Mouse (Mus musculus): ENCODE data around the gene Plod2.

Gene Plod2

DNA sequence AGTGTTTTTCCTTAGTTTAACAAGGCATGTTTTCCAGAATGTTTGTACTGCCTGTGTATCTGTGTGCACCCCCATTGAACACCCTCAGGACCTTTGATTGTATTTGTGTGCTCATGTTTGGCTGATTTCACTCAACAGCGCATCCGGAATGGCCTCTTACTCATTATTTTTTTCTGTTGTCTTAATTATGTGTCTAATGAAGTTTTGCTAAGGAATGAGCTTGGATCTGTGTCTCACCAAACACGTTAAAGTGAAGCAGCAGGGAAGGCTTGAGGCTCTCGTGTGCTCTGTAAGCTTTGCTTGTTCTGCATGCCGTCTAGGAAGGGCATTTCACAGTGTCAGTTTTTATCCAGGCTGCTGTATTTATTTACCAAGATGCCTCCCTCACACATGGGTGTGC is 59.5 kb downstream of the Plod2 start:
- DNase-seq (ENCODE audit: low spot score), result no peak

DNA sequence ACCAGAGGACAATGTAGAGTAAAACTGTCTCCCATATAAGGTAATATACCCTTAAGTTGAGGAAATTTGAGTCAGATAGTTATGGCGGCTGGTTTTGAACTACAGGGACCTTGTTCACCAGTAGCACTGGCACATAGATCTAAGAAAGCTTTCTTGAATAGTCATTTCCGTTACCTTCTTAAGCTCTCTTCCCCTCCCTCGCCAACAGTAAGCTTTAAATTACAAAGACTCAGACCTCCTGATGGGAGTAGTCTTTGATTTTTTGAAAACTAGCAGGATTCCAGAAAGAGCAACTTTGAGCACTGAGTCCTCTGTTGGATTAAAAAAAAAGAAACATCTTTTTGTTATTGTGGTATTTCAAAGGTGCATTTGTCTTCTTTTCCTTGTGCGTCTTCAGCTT is 61.5 kb downstream of the Plod2 start:
- DNase-seq (ENCODE audit: low spot score), result no peak

DNA sequence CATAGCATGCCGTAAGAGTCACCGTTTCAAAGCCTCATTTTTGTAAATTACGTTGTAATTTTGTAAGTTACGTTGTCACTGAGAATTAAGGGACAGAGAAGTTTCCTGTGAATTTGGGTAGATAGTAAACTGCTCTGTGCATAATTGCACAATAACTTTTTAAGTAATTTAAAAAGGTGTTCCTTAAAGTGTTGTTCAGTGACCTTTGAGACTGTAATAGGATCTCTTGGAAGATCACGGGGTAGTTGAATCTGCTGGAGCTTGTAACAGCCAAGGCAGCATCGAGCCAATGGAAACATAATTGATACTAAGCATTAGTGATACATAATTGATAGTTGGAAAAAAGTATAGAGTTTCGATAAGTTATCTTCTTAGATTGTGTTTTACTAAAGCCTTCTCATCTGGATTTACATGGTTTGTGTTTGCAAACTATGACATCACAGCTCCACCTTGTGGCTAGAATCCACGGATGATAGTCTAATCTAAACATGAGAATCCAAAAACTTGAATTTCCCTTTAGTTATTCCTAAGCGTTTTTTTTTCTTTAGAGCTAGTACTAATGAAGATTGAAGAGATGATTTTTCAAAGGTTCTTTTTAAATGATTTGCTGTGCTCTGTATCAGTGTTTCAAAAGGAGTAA is 68.7 kb downstream of the Plod2 start:
- DNase-seq (ENCODE audit: low spot score), result peak; percentile 39

DNA sequence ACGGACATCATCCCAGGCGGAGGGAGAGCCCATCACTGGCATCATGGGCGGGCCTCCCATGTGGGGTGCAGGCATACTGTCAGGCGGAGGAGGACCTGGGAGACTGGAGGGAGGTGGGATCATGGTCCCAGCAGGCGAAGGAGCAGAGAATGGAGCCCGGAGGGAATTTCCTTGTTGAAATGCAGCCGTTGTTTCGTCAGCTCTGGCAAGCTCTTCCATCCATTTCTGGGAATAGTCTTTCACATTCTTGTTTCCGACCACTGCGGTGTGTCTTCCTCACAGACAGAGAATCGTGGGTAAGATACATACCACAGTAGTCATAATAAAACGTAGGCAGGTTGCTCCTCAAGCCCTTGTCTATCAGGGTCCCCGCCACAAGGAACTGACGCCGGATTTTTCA is 70.6 kb downstream of the Plod2 start:
- DNase-seq (ENCODE audit: low spot score), result no peak

DNA sequence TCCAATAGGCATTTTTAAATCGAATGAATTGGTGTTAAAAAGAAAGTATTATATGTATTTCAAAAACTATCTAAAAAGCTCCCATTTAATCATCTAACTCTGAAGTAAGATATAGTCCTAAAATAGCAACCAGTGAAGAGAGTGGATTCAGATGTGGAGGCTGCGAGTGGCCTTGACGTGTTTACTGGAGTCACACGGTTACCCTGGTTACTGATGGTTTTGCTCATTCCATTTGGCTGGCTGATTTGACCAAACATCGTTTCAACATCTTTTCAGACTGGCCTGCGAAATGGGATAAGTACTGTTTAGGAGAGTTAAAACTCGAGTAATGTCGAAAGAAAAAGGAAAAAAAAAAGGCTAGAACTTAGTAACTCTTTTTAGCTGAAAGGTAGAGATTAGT is 71.2 kb downstream of the Plod2 start:
- DNase-seq (ENCODE audit: low spot score), result peak; percentile 42

DNA sequence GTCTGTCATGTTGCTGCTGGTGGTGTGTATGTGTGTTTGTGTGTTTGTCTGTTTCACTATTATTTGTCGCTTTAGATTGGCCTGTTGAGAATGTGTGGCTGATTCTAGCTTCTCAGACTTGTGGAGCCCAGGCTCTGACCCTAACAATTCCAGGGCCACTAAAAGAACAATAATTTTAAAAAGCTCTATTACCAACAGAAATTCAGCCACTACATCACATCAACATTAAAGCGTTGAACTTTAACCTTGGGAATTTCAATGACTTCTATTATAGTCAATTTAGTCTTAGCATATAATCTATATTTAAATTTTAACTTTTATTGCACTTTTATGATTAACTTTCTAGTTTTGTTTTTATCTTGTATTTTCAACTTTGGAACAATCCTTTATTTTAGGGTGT is 74.4 kb downstream of the Plod2 start:
- DNase-seq (ENCODE audit: low spot score), result no peak

DNA sequence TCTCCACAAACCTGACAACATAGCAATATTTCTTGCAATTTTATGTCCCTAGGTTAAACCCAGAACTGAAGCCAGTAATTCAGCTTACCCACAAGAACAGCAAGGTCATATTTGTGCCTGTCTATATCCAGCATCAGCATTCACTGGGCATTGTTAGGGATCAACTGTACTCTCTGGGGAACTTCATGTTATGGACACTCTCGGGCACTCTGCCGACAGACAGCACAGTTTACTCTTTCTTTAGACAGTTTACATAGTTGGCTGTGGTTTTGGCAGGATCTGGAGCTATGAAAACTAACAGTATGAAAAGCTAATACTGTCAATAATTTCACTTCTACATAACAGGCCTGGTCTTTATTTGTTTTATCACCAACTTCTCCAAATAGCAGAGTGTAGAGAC is 75.4 kb downstream of the Plod2 start:
- no peak for DNase-seq (ENCODE audit: low spot score)

DNA sequence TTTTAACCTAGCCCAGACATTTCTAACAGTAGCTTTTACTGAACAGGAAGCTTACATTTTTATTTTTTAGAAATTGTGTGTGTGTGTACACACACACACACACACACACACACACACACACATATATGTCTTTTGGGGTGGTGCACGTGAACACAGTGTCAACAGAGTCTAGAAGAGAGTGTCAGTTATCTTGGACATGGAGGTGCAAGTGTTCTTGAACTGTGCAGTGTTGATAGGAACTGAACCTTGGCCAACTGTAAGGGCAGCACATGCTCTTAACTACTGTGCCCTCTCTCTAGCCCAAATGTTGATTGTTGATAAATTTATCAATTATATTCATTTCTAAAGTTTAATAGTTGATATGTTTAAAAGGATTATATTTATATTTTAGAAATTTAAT is 78.1 kb downstream of the Plod2 start:
- DNase-seq (ENCODE audit: low spot score), result no peak

DNA sequence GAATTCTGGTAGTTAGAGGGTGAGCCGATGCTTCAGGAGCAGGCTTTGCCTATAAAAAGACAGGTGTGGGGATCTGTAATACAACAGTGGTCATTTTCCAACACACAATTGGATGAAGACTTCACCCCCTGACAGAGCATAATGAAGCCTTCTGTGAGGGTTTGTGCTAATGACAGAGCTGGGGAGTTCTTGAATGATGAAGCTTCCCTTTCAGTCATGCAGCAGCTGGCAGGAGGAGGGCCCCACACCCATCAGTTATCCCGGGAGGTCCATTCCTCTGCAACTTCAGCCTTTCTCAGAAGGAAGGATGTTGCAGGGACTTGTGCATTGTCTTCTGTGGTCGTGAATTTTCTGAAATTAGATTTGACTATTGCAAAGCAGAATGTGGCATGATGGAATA is 79.2 kb downstream of the Plod2 start:
- no peak for DNase-seq (ENCODE audit: low spot score)

DNA sequence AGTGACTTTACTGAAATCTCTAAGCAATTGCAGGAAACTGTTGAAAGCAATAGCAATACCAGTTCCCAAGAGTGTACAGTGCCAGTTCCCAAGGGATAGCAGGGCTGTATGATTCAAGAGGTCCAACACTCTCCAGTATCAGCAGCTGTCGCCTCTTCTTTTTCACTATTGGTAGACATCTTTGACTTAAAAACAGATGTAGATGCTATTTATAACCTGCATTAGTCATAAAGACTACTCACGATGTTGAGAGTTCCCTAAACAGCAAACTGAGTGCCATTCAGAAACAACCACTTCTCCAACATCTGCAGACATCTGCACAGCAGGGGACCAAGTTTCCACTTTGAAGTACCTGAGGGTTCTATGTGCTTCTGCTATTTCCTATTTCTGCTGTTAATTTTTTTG is 79.9 kb downstream of the Plod2 start:
- DNase-seq (ENCODE audit: low spot score), result no peak

DNA sequence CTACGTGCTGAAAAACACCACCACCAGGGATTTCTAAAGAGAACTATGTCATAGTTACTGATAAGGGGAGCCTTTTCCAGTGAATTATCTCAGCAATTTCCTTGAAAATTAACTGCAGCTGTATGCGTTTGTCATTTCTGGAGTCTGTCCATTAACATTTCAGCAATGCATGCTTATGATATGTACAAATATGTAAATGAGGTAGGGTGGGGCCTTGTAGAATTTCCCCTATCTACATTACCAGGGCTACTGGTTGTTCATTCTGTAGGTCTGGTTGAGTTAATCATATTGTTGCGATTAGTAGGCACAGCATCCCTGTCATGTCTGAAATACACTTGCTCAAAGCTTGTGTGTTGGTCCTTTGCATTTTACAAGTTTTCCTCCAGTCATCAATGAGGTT is 92.8 kb downstream of the Plod2 start:
- DNase-seq (ENCODE audit: low spot score), result no peak

DNA sequence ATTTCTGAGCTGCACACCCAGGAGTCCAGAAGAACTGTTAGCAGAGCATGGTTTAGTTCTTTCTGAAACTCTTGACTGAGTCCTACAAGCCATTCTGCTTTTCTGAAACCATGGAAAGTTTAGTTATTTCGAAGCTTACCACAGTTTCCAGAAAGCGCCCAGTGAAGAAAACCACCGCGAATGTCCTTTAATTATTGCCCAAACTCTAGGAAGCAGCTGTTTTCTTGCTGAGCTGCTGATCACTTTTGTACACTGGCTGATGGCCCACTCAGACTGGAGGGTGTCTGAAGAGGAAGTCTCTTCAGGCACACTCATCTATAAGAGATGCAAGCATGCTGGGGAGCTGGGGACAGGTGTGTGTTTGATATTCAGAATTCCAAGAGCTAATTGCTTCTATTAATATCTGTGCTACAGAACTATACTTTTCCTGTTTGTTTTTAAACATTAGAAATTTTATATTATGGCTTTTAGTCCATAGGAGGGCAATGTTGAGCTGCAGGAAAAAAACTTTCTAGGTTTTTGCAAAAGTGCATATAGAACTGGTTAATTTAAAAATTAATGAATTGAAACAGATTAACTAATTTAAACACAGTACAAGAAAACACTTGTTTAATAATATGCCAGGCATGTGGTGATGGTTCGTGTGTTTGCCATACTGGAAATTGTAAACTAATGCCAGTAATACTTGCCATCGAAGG is 97.3 kb downstream of the Plod2 start:
- peak; percentile 13 for DNase-seq (ENCODE audit: low spot score)

DNA sequence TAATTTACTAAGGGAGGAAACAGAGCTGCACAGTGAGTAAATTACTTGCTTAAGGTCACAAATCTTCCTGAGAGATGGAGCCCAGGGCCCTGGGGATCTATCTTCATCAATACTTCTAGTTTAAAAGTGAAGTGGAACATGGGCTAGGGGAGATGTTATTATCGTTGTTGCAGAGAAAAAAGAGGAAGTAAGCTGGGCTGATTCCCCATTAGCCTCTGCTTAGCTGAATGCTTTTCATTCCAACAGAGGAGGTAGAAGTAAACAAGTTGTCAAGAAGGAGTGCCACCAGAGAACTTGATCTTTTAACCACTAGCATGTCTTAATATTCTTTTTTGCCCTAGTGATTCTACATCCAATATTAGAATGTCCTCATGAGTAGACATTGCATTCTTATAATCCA is 99.7 kb downstream of the Plod2 start:
- DNase-seq (ENCODE audit: low spot score), result no peak

Data from lung, postnatal 25 days (tissue).